Mouse (Mus musculus) CH12F3 (cell line): ENCODE results near the gene Fndc7.

Source experiments
- in situ Hi-C: fragments of 300-500 bp; cut with MboI; formaldehyde crosslinking; loops from 2 replicates; pipeline ENCODE4 v1.14.3; 2020; ENCODE audit warnings: low sequenced_read_pairs

Gene Fndc7

GRCm38 (mm10) chr3:108889908-108890307 is at the start of gene Fndc7:
Gene Fndc7, minus strand, starts transcription at chr3:108890008.
- in situ Hi-C loops: no loop called here

- in situ Hi-C loops: no loop called here
Measured at GRCm38 (mm10) chr3:108939573-108939972, 49.8 kb upstream of the Fndc7 start, which contains the start of gene Henmt1. Gene Henmt1, plus strand, starts transcription at chr3:108939873.

GRCm38 (mm10) chr3:108938691-108939090 is 48.9 kb upstream of the Fndc7 start:
- in situ Hi-C loops: no loop called here

DNA sequence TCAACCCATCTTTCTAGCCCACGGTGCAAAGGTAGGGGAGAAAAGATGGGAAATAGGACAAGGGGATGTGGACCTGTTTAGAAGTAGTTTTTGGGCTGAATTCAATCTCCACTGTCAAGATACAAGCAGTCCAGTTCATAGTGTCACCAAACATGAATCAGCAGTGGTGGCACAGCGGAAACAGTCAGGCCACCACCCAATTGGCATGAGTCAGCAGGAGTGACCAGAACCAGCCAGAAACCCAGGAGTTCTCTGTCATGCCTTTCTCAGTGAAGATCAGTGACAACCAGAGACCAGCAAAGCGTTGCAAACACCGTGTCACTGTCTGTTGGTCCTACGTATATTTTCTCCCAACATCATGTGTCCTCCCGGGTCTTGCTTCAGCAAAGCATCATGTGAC is 43.7 kb upstream of the Fndc7 start:
- in situ Hi-C loops: no loop called here

DNA sequence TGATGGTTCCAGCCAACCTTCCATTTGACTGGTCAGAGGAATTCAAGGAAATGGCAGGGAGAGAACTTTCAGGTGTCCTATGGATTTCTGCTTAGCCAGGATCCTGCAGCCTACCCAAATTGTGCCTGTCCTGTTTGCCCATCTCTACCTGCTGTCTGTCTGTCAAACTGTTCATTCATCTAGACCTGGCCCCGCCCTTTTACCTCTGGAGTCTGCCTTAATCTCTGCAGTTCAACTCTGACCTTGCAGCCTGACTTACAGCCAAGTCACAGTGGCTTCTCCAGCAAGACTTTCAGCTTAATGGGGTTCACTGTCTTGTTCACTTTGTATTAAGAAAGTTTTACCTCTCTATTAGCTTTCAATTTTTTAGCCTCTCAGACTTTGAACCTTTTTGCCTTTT is 36.5 kb upstream of the Fndc7 start:
- in situ Hi-C loops: no loop called here

- in situ Hi-C loops: no loop called here
Measured at GRCm38 (mm10) chr3:108925677-108926076, 35.9 kb upstream of the Fndc7 start.

DNA sequence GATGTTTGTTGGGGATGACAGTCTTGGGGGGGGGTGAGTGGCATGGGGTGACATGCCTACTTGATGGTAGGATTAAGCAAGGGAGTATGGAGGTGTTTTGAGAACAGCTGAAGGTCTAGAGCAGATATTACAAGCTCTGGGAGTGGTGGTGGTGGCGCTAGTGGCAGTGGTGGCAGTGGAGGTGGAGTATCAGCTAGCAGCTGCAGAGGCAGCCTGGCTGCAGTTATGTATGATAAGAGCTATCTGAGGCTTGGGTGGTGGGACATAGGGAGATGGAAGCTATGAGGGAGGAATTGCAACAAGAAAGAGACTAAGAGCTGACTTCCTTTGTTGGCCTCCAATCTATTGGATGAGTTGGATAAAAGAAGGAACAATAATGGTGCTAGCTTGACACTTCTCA is 32.0 kb upstream of the Fndc7 start:
- in situ Hi-C loops: no loop called here

DNA sequence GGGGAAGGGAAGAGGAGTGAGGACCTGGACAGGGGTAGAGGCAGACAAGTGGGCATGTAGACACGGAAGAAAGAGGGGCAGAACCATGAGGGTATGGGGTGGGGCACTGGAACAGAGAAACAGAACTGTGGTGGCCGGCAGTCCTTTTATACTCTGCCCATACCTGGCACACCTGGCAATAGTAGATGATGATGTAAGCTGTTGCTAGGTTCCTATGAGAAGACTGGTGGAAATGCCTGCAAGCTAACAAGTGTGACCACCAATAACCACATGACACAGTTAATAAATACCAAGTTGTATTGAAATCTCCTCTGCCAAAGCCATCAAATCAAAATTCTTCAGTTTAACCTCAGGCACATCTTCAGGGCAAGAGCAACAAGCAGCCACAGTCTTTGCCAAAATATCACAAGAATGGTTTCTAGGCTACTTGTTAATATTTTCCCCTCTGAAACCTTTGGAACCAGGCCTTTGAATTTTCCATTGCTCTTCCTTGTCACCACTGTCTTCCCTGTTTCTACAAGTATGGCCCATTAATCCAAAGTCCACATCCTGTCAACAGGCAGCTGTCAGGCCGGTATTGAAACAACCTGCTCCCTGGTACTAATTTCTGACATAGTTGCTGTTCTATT is 30.7 kb upstream of the Fndc7 start:
- in situ Hi-C loops: no loop called here

GRCm38 (mm10) chr3:108918852-108919251 is 29.0 kb upstream of the Fndc7 start:
- in situ Hi-C loops: no loop called here

GRCm38 (mm10) chr3:108917986-108918385 is 28.2 kb upstream of the Fndc7 start:
- in situ Hi-C loops: no loop called here

DNA sequence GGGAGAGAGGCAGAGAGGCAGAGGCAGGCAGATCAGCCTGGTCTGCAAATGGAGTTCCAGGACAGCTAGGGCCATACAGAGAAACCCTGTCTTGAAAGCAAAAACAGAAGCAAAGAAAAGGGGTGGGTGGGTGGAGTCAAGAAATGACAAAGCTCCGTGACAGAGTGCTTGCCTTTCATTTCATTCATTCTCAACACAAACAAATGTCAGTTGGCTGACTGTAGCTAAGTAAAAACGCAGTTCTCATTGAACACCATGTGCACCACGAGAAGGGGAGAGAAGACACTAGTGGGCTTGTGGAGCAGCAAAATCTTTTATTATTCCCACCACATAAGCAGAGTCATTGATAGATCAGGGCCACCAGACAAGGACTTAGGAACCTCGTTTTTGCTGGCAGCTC is 27.0 kb upstream of the Fndc7 start:
- in situ Hi-C loops: no loop called here

GRCm38 (mm10) chr3:108915999-108916398 is 26.2 kb upstream of the Fndc7 start:
- in situ Hi-C loops: no loop called here

DNA sequence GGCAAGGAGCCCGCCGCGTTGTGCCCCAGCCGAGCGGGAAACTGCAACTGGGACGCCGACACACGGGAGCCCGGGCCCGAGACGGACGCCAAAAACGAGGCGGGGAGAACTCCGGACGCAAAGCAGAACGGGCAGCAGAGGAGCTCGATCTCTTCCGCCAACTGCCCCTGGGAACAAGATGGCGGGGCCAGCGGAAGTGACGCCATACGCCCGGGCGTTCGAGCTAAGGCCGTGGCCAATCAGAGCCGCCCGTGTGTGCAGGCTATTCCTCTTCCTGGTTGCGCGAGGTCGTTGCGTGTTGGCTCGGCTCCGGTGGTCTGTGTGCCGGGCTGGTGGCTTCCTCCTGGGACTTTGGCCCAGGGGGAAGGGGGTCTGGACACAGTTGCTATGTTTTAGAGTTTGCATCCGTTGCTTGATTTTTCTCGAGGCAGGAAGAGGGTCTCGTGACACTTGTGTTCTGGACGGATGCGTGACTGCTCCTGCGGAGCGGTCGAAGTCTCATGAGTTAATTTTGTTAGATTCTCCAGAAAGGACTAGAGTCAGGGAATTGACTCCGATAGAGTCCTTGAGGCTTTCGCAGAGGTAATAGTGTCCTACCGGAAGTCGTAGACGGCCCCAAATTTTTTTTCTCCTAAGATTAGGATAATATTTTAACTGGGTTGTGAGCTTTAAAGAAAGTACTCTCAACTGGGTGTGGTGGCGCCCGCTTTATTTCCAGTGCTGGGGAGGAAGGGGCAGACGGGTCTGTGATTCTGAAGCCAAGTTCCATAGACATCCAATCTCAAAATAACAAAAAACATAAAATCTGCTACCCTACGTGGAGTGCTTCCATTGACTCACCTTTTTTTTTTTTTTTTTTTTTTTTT is 22.0 kb upstream of the Fndc7 start, which contains the start of gene Prpf38b:
TSS of gene Prpf38b (minus strand) at position 180 of the 866 bp plus-strand sequence.
- in situ Hi-C loops: no loop called here

DNA sequence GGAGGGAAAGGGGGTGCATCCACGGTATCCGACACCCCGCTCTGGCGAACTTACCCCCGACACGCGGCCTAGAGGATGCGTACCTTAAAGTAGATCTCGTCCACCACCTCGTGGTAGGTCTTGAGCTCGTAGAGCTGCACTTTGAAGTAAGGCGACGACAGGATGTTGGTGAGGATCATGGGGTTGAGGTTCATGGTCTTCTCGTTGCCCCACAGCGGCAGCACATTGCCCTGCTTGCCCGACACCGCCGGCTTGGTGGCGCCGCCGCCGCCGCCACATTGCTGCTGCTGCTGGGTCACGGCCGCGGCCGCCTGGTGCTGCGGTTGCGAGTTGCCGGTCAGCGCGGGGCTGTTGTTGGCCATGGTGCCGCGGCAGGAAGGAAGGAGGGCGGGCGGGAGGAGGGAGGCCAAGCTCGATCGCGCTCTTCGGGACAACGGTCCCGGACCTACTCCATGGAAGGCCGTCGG is 21.3 kb upstream of the Fndc7 start:
- in situ Hi-C loops: no loop called here

DNA sequence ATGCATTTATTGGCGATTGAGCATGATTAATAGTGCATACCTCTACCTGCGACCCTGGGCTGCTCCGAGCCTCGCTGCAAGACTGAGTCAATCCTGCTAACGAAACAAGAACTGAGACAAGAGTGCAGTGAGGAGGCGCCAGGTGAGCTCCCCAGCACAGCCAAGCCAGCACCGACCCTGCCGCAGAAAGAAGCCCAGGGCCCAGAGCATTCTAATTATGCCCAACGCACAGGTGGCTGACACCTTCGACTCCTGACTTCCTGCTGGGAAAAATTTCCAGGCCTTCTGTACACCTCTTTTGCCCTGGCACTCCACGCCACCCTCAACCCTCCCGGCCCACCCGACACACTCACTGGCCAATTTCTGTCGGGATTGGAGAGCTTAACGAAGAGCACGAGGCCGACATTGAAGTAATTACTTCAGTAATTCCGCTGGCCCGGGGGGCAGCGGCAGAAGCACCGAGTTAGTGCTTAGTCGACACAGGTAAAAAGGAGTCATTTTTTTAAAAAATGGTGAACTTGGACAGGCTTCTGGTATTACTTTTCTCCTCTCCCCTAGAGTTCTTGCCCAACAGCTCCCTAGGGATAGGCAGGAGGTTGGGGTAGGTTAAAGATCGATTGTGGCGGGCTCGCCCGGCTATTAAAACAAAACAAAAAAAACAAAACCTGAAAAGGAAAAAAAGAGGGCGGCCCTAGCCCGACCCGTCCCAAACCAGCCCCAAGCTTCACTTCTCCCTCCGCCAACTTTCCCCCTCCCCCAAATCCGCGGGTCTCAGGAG is 20.7 kb upstream of the Fndc7 start:
- in situ Hi-C loops: no loop called here

DNA sequence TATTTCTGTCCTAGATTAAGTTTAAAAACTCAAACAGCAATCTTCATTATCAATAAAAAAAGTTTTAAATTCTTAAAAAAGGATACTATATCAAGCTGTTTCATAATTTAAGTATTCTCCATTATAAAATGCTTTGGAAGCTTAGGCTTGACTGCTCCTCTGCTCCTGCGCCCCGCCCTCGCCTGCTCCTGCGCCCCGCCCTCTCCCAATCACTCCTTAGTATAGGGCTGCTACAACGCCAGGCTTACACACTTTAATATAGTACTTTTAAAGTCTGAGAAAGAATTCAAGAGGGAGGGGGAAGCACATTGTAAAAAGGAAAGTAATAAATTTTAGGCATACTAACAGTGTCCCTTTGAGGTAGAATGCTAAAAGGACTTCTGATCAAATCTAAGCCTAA is 13.1 kb upstream of the Fndc7 start:
- in situ Hi-C loops: loop anchor here (10.0 kb wide), 2 partner anchors 48 to 128 kb away; no protein-coding TSS in a partner anchor

GRCm38 (mm10) chr3:108902038-108902437 is 12.2 kb upstream of the Fndc7 start:
- in situ Hi-C loops: loop anchor here (10.0 kb wide), 2 partner anchors 47 to 127 kb away; no protein-coding TSS in a partner anchor

- in situ Hi-C loops: loop anchor here (10.0 kb wide), 2 partner anchors 46 to 126 kb away; no protein-coding TSS in a partner anchor
Measured at GRCm38 (mm10) chr3:108900681-108901080, 10.9 kb upstream of the Fndc7 start.

GRCm38 (mm10) chr3:108900147-108900546 is 10.3 kb upstream of the Fndc7 start:
- in situ Hi-C loops: loop anchor here (10.0 kb wide), 2 partner anchors 45 to 125 kb away; no protein-coding TSS in a partner anchor

DNA sequence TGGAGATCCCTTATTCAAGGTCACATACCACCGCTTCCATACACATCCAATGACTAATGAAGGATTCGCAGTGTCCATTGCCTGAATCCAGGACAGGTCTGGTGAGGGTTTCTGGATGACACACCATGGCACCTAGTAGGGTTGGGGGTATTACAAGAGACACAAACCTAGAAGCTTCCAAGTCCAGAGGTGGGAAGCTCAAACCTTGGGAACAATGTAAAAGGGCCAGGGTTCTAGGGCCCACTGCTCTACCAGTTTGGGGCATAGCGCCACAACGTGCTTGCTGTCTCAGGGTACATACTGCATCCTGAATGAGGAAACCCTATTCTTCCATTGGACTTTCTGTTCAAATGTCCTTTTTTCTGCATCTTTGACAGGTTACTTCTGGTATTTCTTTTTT is 8.8 kb upstream of the Fndc7 start:
- in situ Hi-C loops: no loop called here

- in situ Hi-C loops: no loop called here
Measured at GRCm38 (mm10) chr3:108892914-108893313, 3.1 kb upstream of the Fndc7 start.
